Mouse (Mus musculus): ENCODE measurements around the gene Sorbs2. TPM values are rescaled to one million over a fixed set of nuclear protein-coding genes. Genes with fewer than 3 reads are reported as not detected.

The Sorbs2 gene
- polyA plus RNA-seq, 2 experiments, result 3.7 to 6.2 TPM

DNA sequence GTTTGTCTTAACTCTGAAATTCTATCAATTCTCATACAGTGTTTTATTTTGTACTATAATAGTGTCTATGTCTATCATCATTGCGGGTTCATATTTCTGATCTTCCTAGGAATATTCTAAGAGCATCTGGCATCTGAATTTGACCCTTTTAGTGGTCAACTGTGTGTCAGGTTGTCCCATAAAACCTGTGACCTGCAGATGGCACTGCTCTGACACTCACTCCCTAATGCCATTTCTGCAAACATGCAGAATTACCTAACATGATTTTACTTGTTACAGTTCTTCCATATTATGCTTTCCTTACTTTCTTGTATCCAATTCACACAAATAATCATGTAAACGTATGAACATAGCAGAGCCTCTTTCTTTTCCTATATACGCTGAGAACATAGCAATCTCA lies 281.0 kb downstream of the Sorbs2 start:
- no peak for TF ChIP-seq CTCF (IDR thresholded peaks at IDR 0.05; ENCODE audit: low read depth)
- TF ChIP-seq EP300 (IDR thresholded peaks at IDR 0.05; ENCODE audit: low read depth), result no peak
- Histone ChIP-seq H3K4me2 (ENCODE audit: low read depth) (no peak overlapping the region), H3K27ac (no peak overlapping the region), H3K9me3 (ENCODE audit: control insufficient read depth, low read length) (no peaks in the 10 kb centered on the region), H3K36me3 (replicated peaks; ENCODE audit: control insufficient read depth, insufficient read depth, low read depth) (no peaks in the 10 kb centered on the region), H3K4me3 (ENCODE audit: insufficient read depth in 1 of 2, low read depth in 2 of 2, low read length in 2 of 2) (no peak overlapping the region), H3K27me3 (ENCODE audit: control insufficient read depth, insufficient read depth, low read length) (no peaks in the 10 kb centered on the region), H3K9ac (replicated peaks) (no peak overlapping the region), H3K4me1 (replicated peaks; ENCODE audit: control insufficient read depth in 2 of 2, insufficient read depth in 2 of 2, low read length in 1 of 2) (no peaks in the 10 kb centered on the region)
- DNase-seq (ENCODE audit: low read depth in 3 of 3, low spot score in 3 of 3) (no peak), ATAC-seq (ENCODE audit: insufficient read depth) (no peak)
- 63% methylated on average over 3 of the region's 3 CpGs for WGBS (ENCODE audit: insufficient replicate concordance)

GRCm38 (mm10) chr8:45794847-45795246 lies 287.3 kb downstream of the Sorbs2 start:
- Histone ChIP-seq H3K27me3 (ENCODE audit: control insufficient read depth, insufficient read depth, low read length) (no peaks in the 10 kb centered on the region), H3K9me3 (ENCODE audit: control insufficient read depth, low read length) (no peaks in the 10 kb centered on the region), H3K9ac (replicated peaks) (no peak overlapping the region), H3K4me1 (replicated peaks; ENCODE audit: control insufficient read depth in 2 of 2, insufficient read depth in 2 of 2, low read length in 1 of 2) (no peaks in the 10 kb centered on the region), H3K4me3 (ENCODE audit: insufficient read depth in 1 of 2, low read depth in 2 of 2, low read length in 2 of 2) (no peak overlapping the region), H3K36me3 (replicated peaks; ENCODE audit: control insufficient read depth, insufficient read depth, low read depth) (no peaks in the 10 kb centered on the region), H3K27ac (no peak overlapping the region), H3K4me2 (ENCODE audit: low read depth) (no peak overlapping the region)
- no peak for DNase-seq (ENCODE audit: low read depth in 3 of 3, low spot score in 3 of 3)
- ATAC-seq (ENCODE audit: insufficient read depth), result no peak
- TF ChIP-seq CTCF (IDR thresholded peaks at IDR 0.05; ENCODE audit: low read depth) (0 out of 2 replicates have a peak, but pooled peaks have one; percentile 21), EP300 (IDR thresholded peaks at IDR 0.05; ENCODE audit: low read depth) (no peak)
- WGBS (ENCODE audit: insufficient replicate concordance), result 66% methylated on average over 14 of the region's 14 CpGs

DNA sequence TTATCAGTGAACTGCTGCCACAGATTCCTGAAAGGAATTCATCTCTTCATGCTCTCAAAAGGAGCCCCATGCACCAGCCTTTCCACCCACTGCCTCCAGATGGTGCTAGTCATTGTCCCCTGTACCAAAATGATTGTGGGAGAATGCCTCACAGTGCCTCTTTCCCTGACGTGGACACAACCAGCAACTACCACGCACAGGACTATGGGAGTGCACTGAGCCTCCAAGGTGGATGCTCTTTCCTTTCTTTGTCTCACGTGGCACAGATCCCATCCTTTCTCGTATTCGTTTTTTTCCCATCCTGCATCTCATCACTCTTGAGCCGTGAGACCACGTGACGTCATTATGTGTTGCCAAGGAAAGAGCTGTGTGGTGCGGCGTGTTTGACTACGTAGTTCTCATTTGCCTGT lies 288.7 kb downstream of the Sorbs2 start:
- Histone ChIP-seq H3K27ac (no peak overlapping the region), H3K27me3 (ENCODE audit: control insufficient read depth, insufficient read depth, low read length) (no peaks in the 10 kb centered on the region), H3K4me3 (ENCODE audit: insufficient read depth in 1 of 2, low read depth in 2 of 2, low read length in 2 of 2) (no peak overlapping the region), H3K4me1 (replicated peaks; ENCODE audit: control insufficient read depth in 2 of 2, insufficient read depth in 2 of 2, low read length in 1 of 2) (no peaks in the 10 kb centered on the region), H3K9me3 (ENCODE audit: control insufficient read depth, low read length) (no peaks in the 10 kb centered on the region), H3K36me3 (replicated peaks; ENCODE audit: control insufficient read depth, insufficient read depth, low read depth) (no peaks in the 10 kb centered on the region), H3K9ac (replicated peaks) (no peak overlapping the region), H3K4me2 (ENCODE audit: low read depth) (no peak overlapping the region)
- WGBS (ENCODE audit: insufficient replicate concordance), result 53% methylated on average over 11 of the region's 11 CpGs
- DNase-seq (ENCODE audit: low read depth in 3 of 3, low spot score in 3 of 3) (no peak), ATAC-seq (ENCODE audit: insufficient read depth) (no peak)
- TF ChIP-seq EP300 (IDR thresholded peaks at IDR 0.05; ENCODE audit: low read depth) (no peak), CTCF (IDR thresholded peaks at IDR 0.05; ENCODE audit: low read depth) (peak; percentile 34; the same call in 1 of the 2 replicates)

- Histone ChIP-seq H3K4me1 (replicated peaks; ENCODE audit: control insufficient read depth in 2 of 2, insufficient read depth in 2 of 2, low read length in 1 of 2) (no peaks in the 10 kb centered on the region), H3K27me3 (ENCODE audit: control insufficient read depth, insufficient read depth, low read length) (no peaks in the 10 kb centered on the region), H3K4me2 (ENCODE audit: low read depth) (no peak overlapping the region), H3K9me3 (ENCODE audit: control insufficient read depth, low read length) (no peaks in the 10 kb centered on the region), H3K27ac (no peak overlapping the region), H3K36me3 (replicated peaks; ENCODE audit: control insufficient read depth, insufficient read depth, low read depth) (no peaks in the 10 kb centered on the region), H3K9ac (replicated peaks) (no peak overlapping the region), H3K4me3 (ENCODE audit: insufficient read depth in 1 of 2, low read depth in 2 of 2, low read length in 2 of 2) (no peak overlapping the region)
- DNase-seq (ENCODE audit: low read depth in 3 of 3, low spot score in 3 of 3) (no peak), ATAC-seq (ENCODE audit: insufficient read depth) (no peak)
- TF ChIP-seq CTCF (IDR thresholded peaks at IDR 0.05; ENCODE audit: low read depth) (no peak), EP300 (IDR thresholded peaks at IDR 0.05; ENCODE audit: low read depth) (no peak)
- 58% methylated on average over 4 of the region's 4 CpGs for WGBS (ENCODE audit: insufficient replicate concordance)
Observed at GRCm38 (mm10) chr8:45799517-45799916, 291.9 kb downstream of the Sorbs2 start.

DNA sequence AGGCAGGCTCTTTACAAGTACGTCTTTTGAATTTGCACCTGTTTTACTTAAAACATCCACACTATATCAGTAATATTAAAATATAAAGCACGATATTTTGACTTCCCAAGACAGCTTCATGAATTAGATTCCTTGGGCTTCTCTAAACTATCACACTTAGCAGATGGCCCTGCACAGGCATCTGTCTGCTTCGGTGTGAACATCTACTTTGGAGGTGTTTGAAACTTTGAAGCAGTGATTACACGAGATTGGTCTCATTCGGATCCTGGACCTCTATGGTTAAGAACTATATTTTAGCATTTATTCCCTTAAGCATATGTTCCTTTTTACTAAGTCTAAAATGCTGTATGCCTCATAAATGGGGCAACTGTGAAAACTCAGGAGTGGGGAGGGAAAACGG lies 301.0 kb downstream of the Sorbs2 start:
- ATAC-seq (ENCODE audit: insufficient read depth) (no peak), DNase-seq (ENCODE audit: low read depth in 3 of 3, low spot score in 3 of 3) (no peak)
- Histone ChIP-seq H3K36me3 (replicated peaks; ENCODE audit: control insufficient read depth, insufficient read depth, low read depth) (no peaks in the 10 kb centered on the region), H3K4me1 (replicated peaks; ENCODE audit: control insufficient read depth in 2 of 2, insufficient read depth in 2 of 2, low read length in 1 of 2) (no peaks in the 10 kb centered on the region), H3K4me2 (ENCODE audit: low read depth) (no peak overlapping the region), H3K27me3 (ENCODE audit: control insufficient read depth, insufficient read depth, low read length) (no peaks in the 10 kb centered on the region), H3K9me3 (ENCODE audit: control insufficient read depth, low read length) (no peaks in the 10 kb centered on the region), H3K9ac (replicated peaks) (no peak overlapping the region), H3K4me3 (ENCODE audit: insufficient read depth in 1 of 2, low read depth in 2 of 2, low read length in 2 of 2) (no peak overlapping the region), H3K27ac (no peak overlapping the region)
- WGBS (ENCODE audit: insufficient replicate concordance), result 66% methylated on average over 6 of the region's 6 CpGs
- TF ChIP-seq CTCF (IDR thresholded peaks at IDR 0.05; ENCODE audit: low read depth), result no peak
- TF ChIP-seq EP300 (IDR thresholded peaks at IDR 0.05; ENCODE audit: low read depth), result no peak
